Mouse (Mus musculus) stomach, postnatal 0 days (tissue): ENCODE data around the gene Kit.

Experiments
- CTCF ChIP-seq: IDR thresholded peaks from 2 replicates; pipeline ENCODE4 v1.5.1; 2016; ENCODE audit warnings: antibody characterized with exemption, low read depth, mild to moderate bottlenecking, moderate library complexity
- EP300 ChIP-seq: optimal IDR thresholded peaks from 2 replicates; pipeline ENCODE3; 2016; ENCODE audit warnings: antibody characterized with exemption

DNA sequence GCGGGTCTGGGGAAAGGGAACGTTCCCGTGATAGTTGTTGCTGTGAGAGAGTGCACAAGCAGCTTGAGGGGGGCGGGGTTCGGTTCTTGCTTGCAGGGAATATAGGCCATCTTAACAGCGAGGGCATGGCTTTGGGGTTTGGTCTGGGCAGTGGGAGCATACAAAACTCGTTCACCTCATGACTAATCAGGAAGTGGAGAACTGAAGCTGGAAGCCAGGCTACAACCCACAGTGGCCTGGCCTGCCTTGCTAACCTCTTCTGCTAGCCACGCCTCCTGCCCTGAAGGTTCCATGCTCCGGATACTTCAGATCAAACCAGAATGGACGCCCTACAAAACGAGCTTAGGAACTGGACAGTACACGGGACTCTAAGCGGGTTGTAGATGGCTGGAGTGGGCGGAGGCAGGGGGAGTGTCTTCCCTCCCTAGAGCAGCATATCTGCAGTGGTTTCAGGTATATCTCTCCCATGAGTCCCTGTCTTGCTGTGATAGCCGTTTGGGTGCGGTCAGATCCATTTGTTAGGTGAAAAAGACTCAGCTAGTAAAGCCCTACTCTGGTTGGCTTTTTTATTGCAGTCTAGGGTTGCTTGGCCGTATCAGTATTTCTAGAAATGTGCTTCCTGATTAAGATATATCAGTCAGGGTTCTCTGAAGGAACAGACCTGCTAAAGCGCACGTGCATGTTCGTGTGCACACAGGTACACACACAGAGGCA, 49.4 kb downstream of the Kit start:
- TF ChIP-seq CTCF: no peak
- no peak for TF ChIP-seq EP300
